Mouse (Mus musculus): ENCODE data around the gene Dock4.
A peak's percentile ranks its signal among the peaks of the same experiment; 100 is the strongest.

Gene Dock4

DNA sequence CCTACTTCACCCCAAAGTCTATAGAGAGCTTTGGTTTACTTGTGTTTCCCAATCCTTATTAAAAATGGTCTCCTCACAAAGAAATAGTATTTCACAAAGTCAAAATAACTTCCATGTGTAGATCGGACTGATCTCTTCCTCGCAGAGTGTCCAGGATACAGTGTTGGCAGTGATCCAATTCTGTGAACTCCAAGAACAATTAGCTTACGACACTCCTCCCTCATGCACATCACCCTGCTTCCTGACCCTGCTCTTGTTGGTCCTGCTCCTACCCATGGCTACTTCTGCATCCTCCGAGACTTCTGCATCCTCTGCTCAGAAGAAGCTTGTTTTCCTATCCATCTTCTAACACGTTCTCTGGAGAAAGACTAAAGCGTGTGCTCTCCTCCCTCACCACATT is 213.9 kb downstream of the Dock4 start:
- DNase-seq: no peak

DNA sequence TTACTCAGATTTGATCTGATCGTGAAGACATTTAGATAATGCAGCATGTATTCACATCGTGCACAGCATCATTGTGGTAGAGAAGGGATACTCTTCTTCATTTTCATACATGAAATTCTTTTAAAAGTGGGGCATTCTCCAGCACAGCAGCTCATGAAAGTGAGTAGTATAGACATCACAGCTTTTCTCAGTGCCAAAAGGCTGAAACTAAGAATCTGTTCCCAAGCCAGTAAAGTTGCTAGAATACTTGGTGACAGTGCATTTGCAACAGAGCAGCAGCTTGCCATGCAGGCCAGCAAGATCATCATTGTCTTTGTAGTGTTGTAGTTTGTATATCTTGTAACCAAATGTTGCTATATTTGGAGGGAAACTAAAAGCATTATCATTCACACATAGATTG is 223.7 kb downstream of the Dock4 start:
- DNase-seq: no peak

DNA sequence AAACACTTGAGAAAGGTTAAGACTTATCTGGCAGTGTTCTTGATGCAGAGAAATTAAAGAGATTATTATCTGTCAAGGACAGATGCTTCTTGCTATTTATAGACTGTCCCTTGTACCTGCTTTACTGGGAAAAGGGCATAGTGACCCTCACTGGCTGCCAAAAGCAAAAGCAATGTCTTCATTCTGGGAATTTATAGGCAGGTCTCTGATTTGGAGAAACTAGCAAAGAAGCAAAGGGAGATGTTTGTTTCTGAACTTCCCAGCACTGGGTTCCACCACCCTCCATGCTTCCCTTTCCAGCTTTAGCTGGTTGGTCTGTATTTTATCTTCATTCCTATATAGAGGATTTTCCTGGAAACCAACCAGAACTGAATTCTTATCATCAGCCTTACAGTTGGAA is 225.0 kb downstream of the Dock4 start:
- DNase-seq: no peak

DNA sequence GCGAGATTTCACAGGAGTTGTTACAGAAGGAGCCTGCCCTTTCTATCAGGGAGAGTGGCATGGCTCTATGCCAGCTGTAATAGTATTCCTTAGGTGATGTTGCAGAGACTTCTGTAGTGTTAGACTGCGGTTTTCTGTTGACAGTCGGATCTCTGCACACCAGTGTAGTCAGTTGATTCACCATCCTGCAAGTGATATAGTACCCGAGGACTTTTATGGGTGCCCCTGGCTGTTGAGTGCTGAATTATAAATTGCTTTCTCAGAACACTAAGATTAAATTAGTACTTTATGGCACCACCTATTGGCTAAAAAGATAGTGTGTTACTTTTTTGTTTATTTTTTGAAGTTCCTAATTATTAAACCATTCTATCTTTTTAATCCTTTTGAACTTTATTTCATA is 234.0 kb downstream of the Dock4 start:
- no peak for DNase-seq

DNA sequence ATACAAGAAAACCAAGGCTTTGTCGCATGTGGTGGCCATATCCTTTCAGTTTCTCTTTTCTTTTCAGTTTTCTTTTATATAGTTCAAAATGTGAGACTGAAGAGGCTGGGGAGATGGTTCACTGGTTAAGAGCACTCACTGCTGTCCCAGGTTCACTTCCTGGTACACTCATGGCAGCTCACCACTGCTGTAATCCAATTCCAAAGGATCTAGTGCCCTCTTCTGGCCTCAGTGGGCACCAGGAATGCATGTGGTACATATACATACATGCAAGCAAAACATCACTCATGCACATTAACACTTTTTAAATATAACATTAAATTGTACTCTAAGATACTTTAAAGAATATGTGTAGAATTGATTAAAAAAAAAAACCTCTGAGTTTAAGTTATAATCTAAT is 234.8 kb downstream of the Dock4 start:
- peak; percentile 25 to 36 for DNase-seq

DNA sequence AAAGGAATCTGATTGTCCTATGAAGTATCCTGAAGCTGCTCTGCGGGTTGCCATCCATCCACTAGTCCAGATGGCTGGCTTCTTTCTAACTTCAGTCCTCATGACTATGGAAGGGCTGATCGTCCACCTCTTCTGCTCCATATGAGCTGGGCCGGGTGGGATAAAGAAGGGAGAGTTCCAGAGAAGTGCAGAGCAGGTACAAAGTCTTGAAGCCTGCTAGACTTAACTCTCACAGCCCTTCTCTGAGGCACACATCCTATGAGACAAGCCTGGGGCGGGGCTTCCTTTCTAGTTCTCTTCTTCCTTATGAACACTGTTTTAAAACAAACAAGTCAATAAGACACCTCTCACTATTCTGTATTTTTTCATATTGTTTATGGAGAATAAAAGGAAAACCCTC is 245.7 kb downstream of the Dock4 start:
- DNase-seq: no peak

DNA sequence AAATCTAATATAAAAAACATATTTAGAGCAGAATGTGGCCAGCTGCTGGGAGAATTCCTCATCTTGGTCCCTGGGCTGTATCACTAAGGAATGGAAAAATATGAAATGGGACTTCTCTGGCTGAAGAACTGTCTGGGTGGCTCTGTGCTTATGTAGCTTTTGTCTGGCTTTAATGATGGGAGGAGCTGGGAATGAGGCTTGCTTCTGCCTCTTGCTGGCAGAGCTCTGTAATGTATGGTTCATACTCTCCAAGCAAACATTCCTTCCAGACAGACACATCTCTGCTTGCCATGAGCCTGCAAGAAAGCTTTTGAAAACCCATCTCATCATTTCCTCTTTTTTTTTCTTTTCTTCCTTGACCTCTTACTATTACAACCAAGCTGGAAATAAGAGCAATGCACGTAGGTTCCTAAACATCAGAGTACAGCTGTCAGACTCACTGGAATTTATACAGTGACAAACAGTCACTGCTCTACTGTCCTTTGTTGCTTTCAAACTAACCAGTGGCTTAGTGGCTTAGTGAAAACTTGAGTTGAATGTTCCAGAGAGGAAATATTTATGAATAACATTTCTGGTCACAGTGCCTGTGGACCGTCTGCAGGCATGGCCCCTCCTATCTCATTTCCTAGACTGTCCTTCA is 248.4 kb downstream of the Dock4 start:
- no peak for DNase-seq

DNA sequence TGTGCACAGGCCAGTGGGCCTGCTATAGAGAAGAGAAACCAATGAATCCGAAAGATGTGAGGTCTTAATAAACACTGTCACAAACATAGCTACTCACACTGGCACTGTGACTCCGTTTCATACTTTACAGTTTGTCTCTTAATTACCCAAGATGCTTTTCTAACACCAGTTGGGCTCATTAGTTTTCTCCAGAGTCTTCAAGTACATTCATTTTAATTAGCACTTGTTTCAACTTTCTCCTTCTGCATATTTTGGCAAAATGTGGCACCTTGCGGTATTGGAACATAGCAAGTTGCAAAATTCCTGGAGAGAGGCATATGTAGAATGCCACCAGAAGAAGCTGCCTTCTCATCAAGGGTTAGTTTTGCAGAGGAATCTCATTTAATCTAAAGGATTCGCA is 252.6 kb downstream of the Dock4 start:
- DNase-seq: no peak

DNA sequence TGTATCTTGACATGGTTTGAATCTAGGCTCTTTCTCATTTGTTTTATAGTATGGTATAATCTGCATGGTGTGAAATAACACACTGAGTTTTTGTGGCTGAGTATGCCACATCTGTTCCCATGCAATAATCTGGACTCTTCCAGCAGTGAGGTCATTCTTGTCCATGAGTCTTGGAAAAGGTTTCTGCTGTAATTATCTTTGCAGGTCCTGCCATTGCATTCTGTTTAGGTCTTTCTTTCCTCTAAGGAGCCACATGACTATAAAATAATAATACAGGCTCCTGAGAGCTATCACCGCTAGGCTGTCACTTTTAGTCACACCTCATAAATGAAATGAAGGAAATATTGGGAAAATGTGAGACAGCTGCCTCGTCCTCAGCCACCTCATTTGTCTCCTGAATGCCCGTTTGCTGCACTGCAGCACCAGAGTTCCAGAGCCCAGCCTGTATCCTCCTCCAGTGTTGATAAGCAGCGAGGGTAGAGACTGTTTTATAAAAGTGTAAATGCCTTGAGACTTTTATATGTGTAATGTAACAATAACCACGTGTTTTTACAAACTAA is 256.6 kb downstream of the Dock4 start:
- no peak for DNase-seq

DNA sequence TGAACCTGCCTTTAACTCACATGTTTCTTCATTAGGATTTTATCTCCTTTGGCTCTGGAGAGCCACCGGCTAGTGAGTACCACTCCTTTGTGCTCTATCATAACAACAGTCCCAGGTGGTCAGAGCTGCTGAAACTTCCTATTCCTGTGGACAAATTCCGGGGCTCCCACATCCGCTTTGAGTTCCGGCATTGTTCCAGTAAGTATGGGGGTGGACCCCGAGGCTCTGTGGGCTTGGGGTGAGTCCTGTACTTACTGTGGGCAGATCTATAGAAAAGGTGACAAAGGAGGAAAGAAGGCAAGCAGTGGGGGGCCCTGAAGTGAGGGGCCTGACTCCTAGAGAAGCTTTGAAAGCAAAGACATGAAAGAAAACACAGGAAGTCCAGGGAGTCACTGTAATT is 258.5 kb downstream of the Dock4 start:
- no peak for DNase-seq

DNA sequence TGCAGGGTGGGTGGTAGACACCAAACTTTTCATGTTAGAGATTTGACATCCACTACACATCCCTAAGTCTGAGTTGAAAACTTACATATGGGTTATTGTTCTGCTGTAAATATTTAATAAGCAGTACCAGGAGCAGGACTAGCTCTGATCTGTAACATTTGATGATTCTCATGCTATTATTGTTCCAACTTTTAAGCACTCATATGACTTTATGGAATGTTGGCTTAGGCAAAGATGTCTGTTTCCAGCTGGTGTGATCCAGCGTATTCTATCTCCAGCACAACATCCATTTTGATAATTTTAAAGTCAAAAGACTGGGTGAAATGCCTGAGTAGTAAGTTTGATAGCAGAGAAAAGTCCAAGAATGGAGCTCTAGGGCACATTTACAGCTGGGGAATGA is 261.4 kb downstream of the Dock4 start:
- no peak for DNase-seq

DNA sequence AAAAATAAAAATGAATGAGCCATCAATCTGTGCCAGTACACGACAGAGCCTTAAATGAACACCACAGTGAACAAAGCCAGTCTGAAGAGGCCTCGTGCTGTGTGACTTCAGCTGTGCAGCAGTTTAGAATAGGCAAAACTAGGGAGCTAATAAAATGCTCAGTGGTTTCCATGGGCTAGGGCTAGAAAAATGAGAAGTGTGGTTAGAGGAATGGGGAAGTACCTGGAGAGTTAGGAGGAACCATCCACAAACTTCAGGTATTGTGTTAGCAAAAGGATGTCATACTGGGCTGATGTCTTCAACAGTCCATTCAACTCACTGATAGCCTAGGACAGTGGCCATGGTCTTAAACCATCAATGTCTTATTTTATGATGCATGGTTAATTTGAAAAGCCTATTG is 263.3 kb downstream of the Dock4 start:
- no peak for DNase-seq

DNA sequence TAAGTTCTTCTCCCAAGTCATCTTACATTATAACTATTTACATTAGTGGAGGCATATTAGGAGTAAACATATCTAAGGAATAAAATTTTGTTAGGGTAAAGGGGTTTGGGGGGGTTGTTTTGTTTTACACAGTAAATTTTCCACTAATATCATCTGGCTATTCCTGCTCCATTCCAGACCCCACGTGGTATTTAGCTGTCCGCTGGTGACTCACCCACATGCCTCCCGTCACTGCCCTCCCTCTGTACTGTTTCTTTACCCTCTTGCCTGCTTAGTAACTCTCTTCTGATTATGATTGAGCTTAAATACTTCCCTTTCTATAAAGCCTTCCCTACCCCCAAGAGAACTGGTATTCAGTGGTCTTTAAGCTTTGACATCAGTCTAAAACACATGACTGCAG is 266.5 kb downstream of the Dock4 start:
- no peak for DNase-seq

DNA sequence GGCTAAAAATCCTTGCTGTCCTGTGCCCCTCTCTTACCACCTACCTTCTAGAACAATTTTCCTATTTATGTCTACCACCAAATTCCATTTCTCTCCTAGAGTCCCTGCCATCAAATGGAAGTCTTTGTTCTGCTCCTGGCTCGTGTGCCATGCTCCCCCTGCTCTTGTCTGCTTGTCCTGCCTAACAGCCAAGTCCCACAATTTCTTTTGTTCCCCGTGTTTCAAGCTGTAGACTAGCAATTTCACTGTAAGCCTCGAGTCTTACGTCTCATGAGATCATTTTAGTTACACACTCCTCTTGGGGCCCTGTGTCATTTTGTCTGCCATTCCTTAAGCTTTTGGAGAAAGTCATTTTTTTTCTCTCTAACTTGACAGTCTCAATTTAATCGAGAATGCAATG is 268.5 kb downstream of the Dock4 start:
- no peak for DNase-seq

DNA sequence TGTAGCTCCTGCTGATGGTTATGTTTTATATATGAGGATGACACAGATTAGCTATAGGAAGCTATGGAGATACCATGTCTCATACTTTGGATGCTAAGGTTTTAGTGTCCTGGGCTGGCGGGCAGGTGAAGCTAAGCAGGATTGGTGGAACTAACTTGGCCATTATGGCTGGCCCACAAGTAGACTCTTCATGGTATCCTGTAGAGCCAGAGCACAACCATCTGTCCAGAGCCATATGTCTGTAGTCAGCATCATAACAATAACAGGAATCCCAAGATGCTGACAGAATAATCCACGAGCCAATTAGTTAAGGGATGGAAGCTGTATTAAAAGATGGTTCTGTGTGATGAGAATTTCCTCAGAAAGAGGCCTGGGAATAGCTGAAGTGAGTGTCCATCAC is 269.4 kb downstream of the Dock4 start:
- DNase-seq: no peak

DNA sequence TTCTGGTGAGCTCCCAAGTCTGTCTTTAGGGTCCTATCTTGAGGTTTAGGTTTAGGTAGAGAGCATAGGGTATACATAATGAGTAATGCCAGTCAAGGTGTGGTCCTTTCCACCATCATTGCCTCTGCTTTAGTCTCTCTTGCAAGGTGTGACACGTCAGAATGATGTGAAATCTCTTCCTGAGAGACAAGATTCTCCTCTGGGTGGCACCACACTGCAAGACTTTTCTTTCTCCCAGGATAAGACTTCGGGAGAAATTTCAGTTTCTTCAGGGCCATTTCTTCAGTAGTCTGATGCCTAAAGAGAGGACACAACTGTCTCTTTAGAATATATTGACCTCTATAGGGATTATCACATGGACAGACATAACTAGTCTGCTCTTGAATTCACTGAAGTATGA is 282.6 kb downstream of the Dock4 start:
- DNase-seq: no peak

DNA sequence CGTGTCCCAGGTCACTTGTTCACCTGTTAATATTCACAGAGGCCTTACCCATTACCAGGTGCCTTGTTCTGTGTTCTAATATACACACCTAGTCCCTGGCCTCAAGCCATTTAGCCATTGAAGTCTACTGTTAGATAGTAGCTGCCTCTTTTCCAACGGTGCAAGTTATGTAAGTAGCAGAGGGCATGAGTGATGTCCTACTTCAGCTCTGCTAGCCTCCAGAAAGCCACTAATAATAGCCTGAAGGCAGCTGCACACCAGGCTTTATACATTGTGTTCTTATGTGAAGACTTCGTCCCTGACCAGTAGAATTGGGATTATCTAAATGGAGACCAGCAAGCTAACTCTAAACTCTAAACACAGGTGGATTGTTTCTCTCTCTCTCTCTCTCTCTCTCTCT is 285.0 kb downstream of the Dock4 start:
- no peak for DNase-seq

DNA sequence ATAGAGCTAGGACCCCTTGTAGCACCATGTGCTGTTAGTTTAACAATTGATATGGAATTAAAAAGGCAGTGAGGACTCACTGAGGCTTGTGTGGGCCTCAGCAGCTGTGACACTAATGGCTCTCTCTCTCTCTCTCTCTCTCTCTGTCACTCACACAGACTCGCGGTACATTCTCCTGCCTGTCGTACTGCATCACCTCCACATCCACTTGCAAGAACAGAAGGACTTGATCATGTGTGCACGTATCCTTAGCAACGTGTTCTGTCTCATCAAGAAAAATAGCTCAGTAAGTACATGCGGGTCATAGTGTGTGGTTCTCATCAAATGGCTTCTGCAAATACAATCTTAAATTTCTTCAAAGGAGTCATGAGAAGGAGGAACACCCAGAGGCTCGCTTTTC is 299.7 kb downstream of the Dock4 start:
- DNase-seq: no peak

DNA sequence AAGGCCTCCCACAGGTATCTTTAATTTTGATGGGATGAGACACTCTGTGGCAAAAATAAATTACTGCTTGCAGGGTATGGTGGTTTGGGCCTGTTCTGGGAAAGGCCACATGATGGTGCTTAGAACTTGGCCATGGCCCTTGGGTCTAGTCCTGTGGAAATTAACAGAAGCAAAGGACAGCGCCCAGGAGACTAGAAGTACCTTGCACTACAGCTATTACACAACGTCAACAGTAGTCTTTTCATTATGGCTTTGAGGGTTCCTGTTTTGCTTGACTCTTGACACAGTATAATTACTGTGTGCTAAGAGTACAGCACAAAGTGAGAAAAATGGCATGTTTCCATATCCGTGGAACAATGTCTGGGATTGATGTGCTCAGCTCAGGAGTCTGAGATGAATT is 300.3 kb downstream of the Dock4 start:
- DNase-seq: no peak

DNA sequence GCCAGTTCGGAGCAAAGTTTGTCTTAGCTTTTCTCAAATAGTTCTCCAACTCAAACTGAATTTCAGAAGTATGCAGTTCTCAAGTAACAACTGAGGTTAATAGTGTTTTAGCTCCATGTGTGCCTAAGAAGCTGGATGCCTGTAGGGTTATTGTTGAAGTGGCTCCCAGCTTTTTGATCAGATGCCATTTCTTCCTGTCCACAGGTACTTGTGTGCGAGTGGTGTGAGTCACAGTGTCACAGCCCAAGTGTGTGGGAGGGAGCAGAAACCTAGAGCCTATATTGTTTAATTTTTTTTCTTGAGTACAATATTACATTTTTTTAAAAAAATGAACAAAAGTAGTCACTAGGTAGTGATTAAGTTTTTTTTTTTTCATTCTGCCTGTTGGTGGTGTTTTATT is 313.5 kb downstream of the Dock4 start:
- DNase-seq: no peak

DNA sequence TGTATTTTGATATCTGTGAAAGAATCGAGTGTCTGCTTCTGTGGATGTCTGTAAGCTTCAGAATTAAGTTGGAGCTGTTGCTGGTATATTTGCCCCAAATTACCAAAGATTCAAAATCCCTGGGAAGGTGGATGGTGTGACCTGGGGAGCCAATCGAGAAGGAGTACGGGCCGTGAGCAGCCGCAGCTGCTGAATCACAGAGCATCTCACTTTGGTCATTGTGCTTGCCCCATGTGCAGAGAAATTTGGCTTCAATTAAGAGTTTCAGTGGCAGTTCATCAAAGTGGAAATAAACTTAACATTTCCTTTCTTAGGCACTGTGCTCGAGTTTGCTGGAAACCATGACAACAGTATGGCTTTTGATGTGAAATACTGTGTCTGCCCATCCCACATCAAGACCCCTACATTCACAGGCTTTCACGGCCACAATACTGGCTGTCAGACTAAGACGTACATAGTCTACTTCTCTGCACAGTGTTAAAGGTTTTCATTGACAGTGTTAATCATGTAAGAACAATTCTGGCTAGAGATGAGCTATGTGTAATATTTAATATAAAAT is 321.6 kb downstream of the Dock4 start:
- DNase-seq: no peak

DNA sequence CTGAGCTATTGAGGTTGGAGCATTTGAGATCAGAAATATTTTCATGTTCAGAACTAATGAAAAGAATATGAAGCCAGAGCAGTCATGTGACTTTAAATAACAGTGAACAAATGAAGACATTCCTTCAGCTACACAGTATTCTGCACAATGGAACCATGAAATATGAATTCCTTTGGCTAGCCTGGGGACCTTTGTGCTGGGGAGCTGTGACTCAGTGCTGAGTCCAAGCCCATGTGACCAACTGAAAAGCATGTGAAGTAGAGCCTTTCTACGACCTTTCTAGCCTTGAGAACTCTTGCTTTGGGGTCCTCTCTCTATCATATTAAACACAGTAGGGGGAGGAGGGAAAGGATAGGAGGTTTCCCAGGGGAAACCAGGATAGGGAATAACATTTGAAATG is 327.3 kb downstream of the Dock4 start:
- DNase-seq: no peak

DNA sequence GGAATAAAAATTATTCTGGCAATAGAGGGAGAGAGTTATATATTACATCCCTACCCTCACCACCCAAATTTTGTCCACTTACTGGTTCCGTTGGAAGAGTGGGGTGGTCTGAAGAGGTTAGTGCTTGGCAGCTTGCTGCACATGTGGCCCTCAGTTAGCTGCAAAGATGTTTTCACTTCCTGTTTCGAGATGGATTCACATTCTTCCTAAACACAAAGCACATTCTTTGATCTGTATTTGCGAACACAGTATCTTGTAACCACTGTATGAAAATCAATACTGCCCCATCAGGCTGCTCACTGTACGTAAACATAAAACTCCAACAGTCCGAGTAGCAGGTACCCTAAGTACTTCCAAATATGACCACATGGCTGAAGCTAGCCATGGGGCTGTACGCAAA is 335.8 kb downstream of the Dock4 start:
- DNase-seq: no peak

DNA sequence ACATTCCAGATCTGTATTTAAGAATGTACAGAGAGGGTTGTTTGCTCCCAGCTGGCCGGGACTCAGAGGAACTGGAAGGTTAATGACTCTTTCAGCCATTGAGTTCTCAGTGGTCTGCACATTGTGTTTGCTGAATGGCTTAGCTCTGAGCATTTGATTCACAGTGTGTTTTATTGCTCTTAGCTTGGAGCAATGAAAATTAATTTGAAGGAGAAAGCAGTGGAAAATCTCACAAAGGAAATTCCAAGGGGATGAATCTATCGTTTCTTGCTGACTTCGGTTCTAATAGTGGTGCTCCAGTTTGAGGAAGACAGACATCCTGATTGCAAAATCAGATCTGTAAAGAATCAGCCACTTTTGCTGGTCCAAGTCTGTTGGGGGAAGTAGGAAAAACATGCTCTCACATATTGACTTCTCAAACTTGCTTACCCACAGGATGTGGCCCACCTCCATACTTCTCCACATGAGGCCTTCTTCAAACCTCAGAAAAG is 342.9 kb downstream of the Dock4 start:
- no peak for DNase-seq

Data from thymus, postnatal 36 days (tissue).